Comparison of ENCODE assay signal across 22 mouse cellular contexts in genomic region chr11:25045339-25045738, GRCm38 (mm10).
A peak's percentile ranks its signal among the peaks of the same experiment; 100 is the strongest.
DNase-seq lines count a peak whose midpoint lies in the region; ATAC-seq and TF ChIP-seq lines count a peak whose summit lies in the region.
"Had no signal": no experiment of that assay in that cellular context is flagged by ENCODE, and none has a peak within 500 bp of the region (broad histone marks: within the 10 kb centered on the region; RNA-seq: fewer than 3 reads in every experiment).

No protein-coding gene starts in this region.

- no peak overlapping the region for H3K9ac ChIP-seq in limb, embryonic 11.5 days (ENCODE audit: low read length)
- H3K9ac ChIP-seq in embryonic facial prominence, embryonic 11.5 days (replicated peaks; ENCODE audit: low read length): no peak overlapping the region
- H3K9ac ChIP-seq in forebrain, embryonic 14.5 days (ENCODE audit: low read length): no peak overlapping the region
- H3K9ac ChIP-seq in midbrain, postnatal 0 days (replicated peaks; ENCODE audit: low read length, poor library complexity, severe bottlenecking): no peak overlapping the region
- no peak overlapping the region for H3K9ac ChIP-seq in intestine, postnatal 0 days (ENCODE audit: low read depth, low read length)
- H3K9ac ChIP-seq: embryonic facial prominence, embryonic 12.5 days; intestine, embryonic 15.5 days; kidney, embryonic 15.5 days; liver, embryonic 15.5 days; lung, embryonic 15.5 days; neural tube, embryonic 12.5 days had no signal

- no peaks in the 10 kb centered on the region for H3K36me3 ChIP-seq in limb, embryonic 11.5 days (ENCODE audit: control insufficient read depth, insufficient read depth, low read length)
- H3K36me3 ChIP-seq in limb, embryonic 10.5 days: no peaks in the 10 kb centered on the region
- no peaks in the 10 kb centered on the region for H3K36me3 ChIP-seq in embryonic facial prominence, embryonic 11.5 days (replicated peaks; ENCODE audit: control insufficient read depth, insufficient read depth, low read depth, low read length)
- H3K36me3 ChIP-seq in forebrain, embryonic 14.5 days (ENCODE audit: control insufficient read depth, insufficient read depth, low read length): no peaks in the 10 kb centered on the region
- no peaks in the 10 kb centered on the region for H3K36me3 ChIP-seq in midbrain, postnatal 0 days (ENCODE audit: insufficient read depth, low read length)
- H3K36me3 ChIP-seq in intestine, postnatal 0 days (ENCODE audit: control insufficient read depth, insufficient read depth): no peaks in the 10 kb centered on the region
- H3K36me3 ChIP-seq: embryonic facial prominence, embryonic 12.5 days; G1E; intestine, embryonic 15.5 days; kidney, embryonic 15.5 days; liver, embryonic 15.5 days; lung, embryonic 15.5 days; neural tube, embryonic 12.5 days had no signal

- H3K27ac ChIP-seq in limb, embryonic 11.5 days (replicated peaks; ENCODE audit: low read depth, low read length): no peak overlapping the region
- no peak overlapping the region for H3K27ac ChIP-seq in limb, embryonic 10.5 days
- H3K27ac ChIP-seq in embryonic facial prominence, embryonic 11.5 days (replicated peaks; ENCODE audit: low read depth, low read length): no peak overlapping the region
- H3K27ac ChIP-seq in forebrain, embryonic 14.5 days (ENCODE audit: low read depth, low read length): no peak overlapping the region
- H3K27ac ChIP-seq in midbrain, postnatal 0 days (ENCODE audit: low read depth, low read length): no peak overlapping the region
- no peak overlapping the region for H3K27ac ChIP-seq in intestine, postnatal 0 days (ENCODE audit: low read depth, low read length)
- H3K27ac ChIP-seq: embryonic facial prominence, embryonic 12.5 days; gastrocnemius, adult 2 months; intestine, embryonic 15.5 days; kidney, embryonic 15.5 days; liver, embryonic 15.5 days; lung, embryonic 15.5 days; neural tube, embryonic 12.5 days had no signal

- 36% methylated on average over 3 of the region's 3 CpGs for WGBS in limb, embryonic 11.5 days
- WGBS in limb, embryonic 10.5 days: 44% methylated on average over 3 of the region's 3 CpGs
- WGBS in embryonic facial prominence, embryonic 11.5 days: 31% methylated on average over 3 of the region's 3 CpGs
- WGBS in forebrain, embryonic 14.5 days: 4% methylated on average over 3 of the region's 3 CpGs
- WGBS in midbrain, postnatal 0 days: 42% methylated on average over 3 of the region's 3 CpGs
- 73% methylated on average over 3 of the region's 3 CpGs for WGBS in intestine, postnatal 0 days

- H3K4me3 ChIP-seq in limb, embryonic 11.5 days (ENCODE audit: low read depth, low read length): no peak overlapping the region
- no peak overlapping the region for H3K4me3 ChIP-seq in limb, embryonic 10.5 days
- H3K4me3 ChIP-seq in embryonic facial prominence, embryonic 11.5 days (ENCODE audit: low read depth, low read length): no peak overlapping the region
- no peak overlapping the region for H3K4me3 ChIP-seq in forebrain, embryonic 14.5 days (ENCODE audit: low read depth, low read length)
- H3K4me3 ChIP-seq in midbrain, postnatal 0 days (ENCODE audit: low read depth, low read length): no peak overlapping the region
- no peak overlapping the region for H3K4me3 ChIP-seq in intestine, postnatal 0 days (ENCODE audit: low read depth, low read length)
- H3K4me3 ChIP-seq: embryonic facial prominence, embryonic 12.5 days; gastrocnemius, adult 2 months; intestine, embryonic 15.5 days; kidney, embryonic 15.5 days; liver, embryonic 15.5 days; lung, embryonic 15.5 days; megakaryocyte, embryonic 14.5 days; neural tube, embryonic 12.5 days had no signal

- H3K27me3 ChIP-seq in limb, embryonic 11.5 days (ENCODE audit: control insufficient read depth, insufficient read depth, low read length): no peaks in the 10 kb centered on the region
- no peaks in the 10 kb centered on the region for H3K27me3 ChIP-seq in limb, embryonic 10.5 days (ENCODE audit: low read depth, poor library complexity, severe bottlenecking)
- H3K27me3 ChIP-seq in embryonic facial prominence, embryonic 11.5 days (ENCODE audit: control insufficient read depth, insufficient read depth, low read length): no peaks in the 10 kb centered on the region
- no peaks in the 10 kb centered on the region for H3K27me3 ChIP-seq in forebrain, embryonic 14.5 days (replicated peaks; ENCODE audit: control insufficient read depth, insufficient read depth, low read length)
- H3K27me3 ChIP-seq in midbrain, postnatal 0 days (ENCODE audit: insufficient read depth, low read length): no peaks in the 10 kb centered on the region
- H3K27me3 ChIP-seq in intestine, postnatal 0 days (replicated peaks; ENCODE audit: control insufficient read depth, insufficient read depth, low read length): no peaks in the 10 kb centered on the region
- H3K27me3 ChIP-seq: CH12.LX; embryonic facial prominence, embryonic 12.5 days; intestine, embryonic 15.5 days; kidney, embryonic 15.5 days; liver, embryonic 15.5 days; lung, embryonic 15.5 days; megakaryocyte, embryonic 14.5 days; neural tube, embryonic 12.5 days had no signal

- H3K9me3 ChIP-seq in limb, embryonic 11.5 days (ENCODE audit: control insufficient read depth, low read length): no peaks in the 10 kb centered on the region
- H3K9me3 ChIP-seq in limb, embryonic 10.5 days (replicated peaks): no peaks in the 10 kb centered on the region
- no peaks in the 10 kb centered on the region for H3K9me3 ChIP-seq in embryonic facial prominence, embryonic 11.5 days (replicated peaks; ENCODE audit: control insufficient read depth, low read length)
- H3K9me3 ChIP-seq in forebrain, embryonic 14.5 days (replicated peaks; ENCODE audit: control insufficient read depth, low read length): no peaks in the 10 kb centered on the region
- no peaks in the 10 kb centered on the region for H3K9me3 ChIP-seq in midbrain, postnatal 0 days (ENCODE audit: low read length)
- H3K9me3 ChIP-seq in intestine, postnatal 0 days (ENCODE audit: control insufficient read depth): no peaks in the 10 kb centered on the region
- H3K9me3 ChIP-seq: embryonic facial prominence, embryonic 12.5 days; G1E; intestine, embryonic 15.5 days; kidney, embryonic 15.5 days; liver, embryonic 15.5 days; lung, embryonic 15.5 days; megakaryocyte, embryonic 14.5 days; neural tube, embryonic 12.5 days had no signal

- peaks cover 4% of the 10 kb centered on the region; the same call in 1 of the 2 replicates for H3K4me1 ChIP-seq in limb, embryonic 11.5 days (ENCODE audit: control insufficient read depth, insufficient read depth, low read length)
- peaks cover 21% of the 10 kb centered on the region for H3K4me1 ChIP-seq in limb, embryonic 10.5 days
- H3K4me1 ChIP-seq in embryonic facial prominence, embryonic 11.5 days (ENCODE audit: control insufficient read depth, insufficient read depth, low read length): no peaks in the 10 kb centered on the region
- H3K4me1 ChIP-seq in forebrain, embryonic 14.5 days (ENCODE audit: control insufficient read depth, insufficient read depth, low read length): peaks cover 5% of the 10 kb centered on the region; the same call in 1 of the 2 replicates
- H3K4me1 ChIP-seq in midbrain, postnatal 0 days (ENCODE audit: insufficient read depth, low read length): no peaks in the 10 kb centered on the region
- H3K4me1 ChIP-seq in intestine, postnatal 0 days (replicated peaks; ENCODE audit: control insufficient read depth, insufficient read depth, low read length): no peaks in the 10 kb centered on the region
- H3K4me1 ChIP-seq: intestine, embryonic 15.5 days; liver, embryonic 15.5 days; lung, embryonic 15.5 days; megakaryocyte, embryonic 14.5 days had no signal

- no peak for TF ChIP-seq CTCF in midbrain, postnatal 0 days (IDR thresholded peaks at IDR 0.05)
- TF ChIP-seq CTCF in intestine, postnatal 0 days (IDR thresholded peaks at IDR 0.05; ENCODE audit: low read depth): no peak

- DNase-seq in limb, embryonic 11.5 days (ENCODE audit: low spot score): peak; percentile 28
- DNase-seq in limb, embryonic 10.5 days (ENCODE audit: low spot score): no peak
- DNase-seq in embryonic facial prominence, embryonic 11.5 days (ENCODE audit: low spot score): peak; percentile 42
- DNase-seq in forebrain, embryonic 14.5 days (ENCODE audit: low spot score): peak; percentile 42
- DNase-seq in midbrain, postnatal 0 days (ENCODE audit: low spot score): no peak
- DNase-seq: adrenal gland, adult 2 months; cerebellum, adult 18-20 months; gastrocnemius, adult 2 months; kidney, postnatal 36 days had no signal

- no peak overlapping the region for H3K4me2 ChIP-seq in limb, embryonic 11.5 days (ENCODE audit: low read depth, severe bottlenecking)
- H3K4me2 ChIP-seq in embryonic facial prominence, embryonic 11.5 days (ENCODE audit: low read depth, low read length): no peak overlapping the region
- H3K4me2 ChIP-seq in forebrain, embryonic 14.5 days (ENCODE audit: low read length): no peak overlapping the region
- H3K4me2 ChIP-seq in midbrain, postnatal 0 days (ENCODE audit: low read depth, low read length, poor library complexity, severe bottlenecking): no peak overlapping the region
- H3K4me2 ChIP-seq in intestine, postnatal 0 days (replicated peaks; ENCODE audit: low read depth): no peak overlapping the region
- H3K4me2 ChIP-seq: embryonic facial prominence, embryonic 12.5 days; intestine, embryonic 15.5 days; kidney, embryonic 15.5 days; liver, embryonic 15.5 days; lung, embryonic 15.5 days; neural tube, embryonic 12.5 days had no signal

- ATAC-seq in limb, embryonic 11.5 days (ENCODE audit: insufficient number of reproducible peaks, low FRiP score, low TSS enrichment, low read depth): no peak
- ATAC-seq in embryonic facial prominence, embryonic 11.5 days (replicated peaks; ENCODE audit: insufficient number of reproducible peaks, low FRiP score, low TSS enrichment, low read depth): 0 out of 2 replicates have a peak, but pooled peaks have one; percentile 72
- peak; percentile 77 for ATAC-seq in forebrain, embryonic 14.5 days
- ATAC-seq in midbrain, postnatal 0 days (ENCODE audit: low FRiP score): 0 out of 2 replicates have a peak, but pooled peaks have one; percentile 13
- no peak for ATAC-seq in erythroid progenitor cell, adult 5-6 weeks (replicated peaks; ENCODE audit: low FRiP score, poor library complexity, severe bottlenecking)
- no peak for ATAC-seq in intestine, postnatal 0 days
- ATAC-seq: hindbrain, embryonic 16.5 days; Patski had no signal

Comparison
In these comparisons a context has a peak if more than half of its experiments do, and no peak if none do; other contexts are left out.
1. DNase-seq: peak in limb, embryonic 11.5 days (single experiment), embryonic facial prominence, embryonic 11.5 days (single experiment) and forebrain, embryonic 14.5 days (single experiment); none in limb, embryonic 10.5 days (single experiment) and midbrain, postnatal 0 days (single experiment).
2. ATAC-seq: peak in embryonic facial prominence, embryonic 11.5 days (single experiment), forebrain, embryonic 14.5 days (single experiment) and midbrain, postnatal 0 days (single experiment); none in limb, embryonic 11.5 days (single experiment), erythroid progenitor cell, adult 5-6 weeks (single experiment) and intestine, postnatal 0 days (single experiment).